Mouse (Mus musculus): Measurements from ENCODE around the gene Dedd.
A peak's percentile ranks its signal among the peaks of the same experiment; 100 is the strongest.
"Not testable (repeated sequence)": the region's sequence is repeated elsewhere in the genome, so short reads cannot be mapped to it uniquely, and the experiment has no call there.

The Dedd gene

DNA sequence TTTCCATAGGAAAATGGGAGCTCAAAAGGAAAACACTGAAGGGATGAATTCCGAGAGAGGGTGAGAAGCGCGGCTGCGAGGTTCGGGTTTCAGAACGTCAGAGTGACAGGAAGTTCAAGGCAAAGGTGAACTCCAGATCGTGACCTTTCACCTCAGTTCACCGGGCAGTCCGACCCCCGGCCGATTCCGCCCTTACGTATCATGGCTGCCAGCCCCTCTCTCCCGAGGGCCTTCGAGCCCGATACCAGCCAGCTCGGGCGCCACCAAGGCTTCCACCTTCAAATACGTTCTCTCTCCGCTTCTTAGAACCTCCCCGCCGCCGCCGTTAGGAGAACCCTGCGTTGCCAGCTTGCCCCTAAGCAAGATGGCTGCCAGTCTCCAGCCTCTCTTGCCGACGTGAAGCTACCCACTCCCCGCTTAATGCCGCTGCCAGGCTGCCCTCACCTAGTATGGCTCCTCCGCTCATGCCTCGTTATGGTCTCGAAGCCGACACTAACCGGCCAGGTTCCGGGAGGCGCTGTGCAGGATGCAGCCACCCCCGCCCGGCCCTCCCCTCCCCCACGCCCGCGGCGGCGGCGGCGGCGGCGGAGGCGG lies at the start of gene Dedd:
TSS of gene Dedd (plus strand) at position 307 of the 594 bp plus-strand sequence.
- DNase-seq (ENCODE audit: low spot score in 2 of 2): peak; percentile 91 to 92

GRCm38 (mm10) chr1:171279721-171280120 lies 49.2 kb upstream of the Dedd start:
- DNase-seq (ENCODE audit: low spot score in 2 of 2): no peak

GRCm38 (mm10) chr1:171280250-171280915 lies 48.6 kb upstream of the Dedd start:
- DNase-seq (ENCODE audit: low spot score in 2 of 2): no peak

DNA sequence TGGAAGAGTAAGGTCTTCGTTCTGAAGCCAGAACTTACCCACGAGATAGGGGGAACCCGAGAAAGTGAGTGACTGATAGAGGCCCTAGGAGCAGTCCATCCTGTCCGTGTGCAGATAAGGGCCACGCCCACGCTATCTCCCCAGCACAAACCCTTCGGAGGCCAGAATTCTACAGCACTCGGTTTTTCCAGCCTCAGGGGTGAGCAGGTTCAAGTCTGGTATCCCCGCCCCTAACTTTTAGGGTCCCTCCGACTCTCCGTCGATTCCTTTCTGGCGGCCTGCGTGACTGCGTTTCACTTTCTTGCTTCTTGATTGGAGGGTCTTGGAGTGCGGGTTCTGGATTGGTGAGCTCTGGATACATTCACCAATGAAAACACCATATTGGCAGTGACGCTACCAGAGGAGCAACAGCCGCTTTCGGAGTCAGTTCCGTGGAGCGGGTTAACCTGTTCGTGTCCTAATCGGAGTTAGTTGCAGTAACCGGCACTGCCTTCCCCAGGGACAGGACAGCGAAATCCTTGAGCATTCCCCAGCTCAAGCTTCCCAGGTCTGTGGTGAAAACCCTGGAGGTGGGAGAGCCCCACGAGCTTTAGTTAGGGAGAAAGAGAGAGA lies 47.9 kb upstream of the Dedd start, which contains the start of gene Ppox:
TSS of gene Ppox (minus strand) at position 271 of the 612 bp plus-strand sequence.
- DNase-seq (ENCODE audit: low spot score in 2 of 2): peak; percentile 93 to 96

- DNase-seq (ENCODE audit: low spot score in 2 of 2): peak; percentile 64 to 82
Observed at GRCm38 (mm10) chr1:171281528-171281923, 47.4 kb upstream of the Dedd start.

GRCm38 (mm10) chr1:171282086-171282805 lies 46.7 kb upstream of the Dedd start:
- DNase-seq (ENCODE audit: low spot score in 2 of 2): no peak

GRCm38 (mm10) chr1:171283188-171284160 lies 45.5 kb upstream of the Dedd start:
- DNase-seq (ENCODE audit: low spot score in 2 of 2): peak in 1 of 2 experiments; percentile 1

DNA sequence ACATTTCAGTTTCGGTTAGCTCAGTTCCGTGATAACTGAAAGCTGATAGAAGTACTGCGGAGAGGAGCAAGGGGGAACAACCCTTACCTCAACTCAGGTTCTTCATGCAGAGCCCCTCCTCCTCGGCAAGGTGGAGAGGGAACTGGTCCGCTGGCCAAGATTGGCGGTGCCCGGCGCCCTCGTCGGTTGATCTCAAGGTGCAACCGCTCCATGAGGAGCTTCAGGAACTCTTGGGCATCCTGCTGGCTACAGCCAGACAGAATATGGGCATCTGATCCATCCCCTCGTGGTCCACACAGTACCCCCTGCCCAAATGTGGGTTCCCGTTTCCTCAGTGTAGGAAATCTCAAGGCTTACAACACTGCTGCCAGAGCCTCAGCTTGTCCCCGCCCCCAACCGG lies 44.5 kb upstream of the Dedd start:
- DNase-seq (ENCODE audit: low spot score in 2 of 2): no peak

- DNase-seq (ENCODE audit: low spot score in 2 of 2): no peak
Observed at GRCm38 (mm10) chr1:171285096-171285892, 43.7 kb upstream of the Dedd start.

- DNase-seq (ENCODE audit: low spot score in 2 of 2): no peak
Observed at GRCm38 (mm10) chr1:171286517-171286916, 42.4 kb upstream of the Dedd start.

GRCm38 (mm10) chr1:171287136-171288081 lies 41.5 kb upstream of the Dedd start, which contains the start of gene Usp21:
Gene Usp21 (minus strand): TSS chr1:171287991.
- DNase-seq (ENCODE audit: low spot score in 2 of 2): peak; percentile 94 to 95

DNA sequence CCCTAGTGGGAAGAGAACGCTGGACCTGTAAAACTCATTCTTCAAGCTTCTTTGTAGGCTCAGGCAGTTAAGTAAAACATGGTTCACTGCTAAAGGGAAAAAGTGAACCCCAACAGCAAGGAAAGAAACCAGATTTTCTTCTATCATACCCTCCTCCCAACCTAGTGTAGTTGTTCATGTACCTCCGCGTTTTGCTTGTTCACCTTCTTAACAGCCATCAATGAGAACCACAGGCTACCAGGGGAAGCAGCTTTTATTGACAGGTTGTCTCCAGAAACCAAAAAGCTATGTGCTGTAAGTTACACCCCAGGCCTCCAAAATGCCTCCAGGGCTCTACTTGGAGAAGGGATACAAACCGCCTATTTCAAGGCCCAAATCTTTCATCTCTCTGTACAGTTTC lies 40.6 kb upstream of the Dedd start:
- DNase-seq (ENCODE audit: low spot score in 2 of 2): no peak

DNA sequence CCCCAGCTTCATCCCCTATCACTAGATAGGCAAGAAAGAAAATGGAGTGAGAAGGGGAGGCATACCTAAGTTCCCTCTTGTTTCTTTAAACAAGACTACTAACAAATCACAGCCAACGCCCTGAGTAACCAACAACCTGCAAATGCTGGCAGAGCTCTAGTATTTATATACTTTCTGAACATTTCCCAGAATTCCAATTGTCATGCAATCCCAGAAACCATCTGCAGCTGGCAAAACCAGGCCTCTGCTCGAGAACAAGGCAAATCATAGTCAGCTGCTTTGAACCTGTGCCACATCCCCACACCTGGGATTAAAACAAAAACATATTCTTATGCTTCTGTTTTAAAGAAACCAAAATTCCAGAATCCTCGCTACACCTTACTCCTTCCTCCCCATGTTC lies 35.6 kb upstream of the Dedd start:
- DNase-seq (ENCODE audit: low spot score in 2 of 2): no peak

DNA sequence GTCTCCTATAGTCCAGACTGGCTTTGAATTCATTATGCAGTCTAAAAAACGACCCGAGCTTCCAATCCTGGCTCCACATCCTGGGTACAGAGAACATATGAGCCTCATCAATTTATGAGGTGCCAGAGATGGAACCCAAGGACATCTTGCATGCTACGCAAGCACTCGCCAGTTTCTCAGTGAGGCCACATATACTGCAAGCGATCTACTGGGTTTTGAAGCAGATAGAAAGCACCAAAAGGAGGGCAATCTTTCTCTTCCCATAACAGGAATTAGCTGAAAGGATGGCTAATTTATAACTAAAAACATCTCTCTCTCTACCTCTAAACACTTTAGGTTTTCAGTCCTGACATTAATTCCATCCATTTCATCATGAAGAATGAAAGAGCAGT lies 35.0 kb upstream of the Dedd start:
- no peak for DNase-seq (ENCODE audit: low spot score in 2 of 2)

DNA sequence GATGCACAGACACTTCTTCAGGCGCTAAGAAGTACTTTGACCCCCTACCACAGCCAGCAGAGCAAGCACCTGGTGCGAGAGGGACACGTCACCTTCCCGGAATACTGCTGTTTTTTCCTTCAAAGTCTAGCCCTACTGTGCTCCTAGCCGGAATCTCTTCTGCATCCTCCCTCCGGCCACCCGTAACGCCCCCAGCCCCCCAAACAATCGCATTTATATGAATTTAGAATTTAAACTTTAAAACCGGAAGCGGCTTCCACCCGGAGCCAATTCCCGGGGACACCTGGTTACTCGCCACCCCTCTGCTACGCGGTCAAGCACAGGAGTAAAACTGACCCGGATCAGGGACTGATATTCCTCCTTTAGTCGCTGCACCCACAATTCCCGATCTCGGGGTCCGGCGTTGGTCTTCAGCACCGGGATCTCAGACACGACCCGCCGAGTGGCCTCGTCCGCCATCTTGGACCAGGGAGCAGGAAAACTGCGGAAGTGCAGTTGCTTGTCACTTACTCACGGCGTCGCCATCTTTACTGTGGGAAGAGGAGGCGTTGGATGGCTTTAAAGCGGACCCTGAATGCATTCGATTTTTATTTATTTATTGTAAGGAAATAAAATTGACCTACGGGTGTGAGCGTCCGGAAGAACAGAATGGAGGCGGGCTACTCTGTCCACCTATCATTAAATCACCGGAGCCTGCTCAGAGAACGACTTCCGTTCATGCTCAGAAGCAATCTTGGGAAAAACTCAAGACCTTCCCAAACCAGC lies 34.5 kb upstream of the Dedd start, which contains the start of gene Ufc1:
TSS of gene Ufc1 (minus strand) at position 727 of the 765 bp plus-strand sequence.
- peak; percentile 80 to 84 for DNase-seq (ENCODE audit: low spot score in 2 of 2)

GRCm38 (mm10) chr1:171295063-171295402 lies 33.9 kb upstream of the Dedd start:
- no peak for DNase-seq (ENCODE audit: low spot score in 2 of 2)

DNA sequence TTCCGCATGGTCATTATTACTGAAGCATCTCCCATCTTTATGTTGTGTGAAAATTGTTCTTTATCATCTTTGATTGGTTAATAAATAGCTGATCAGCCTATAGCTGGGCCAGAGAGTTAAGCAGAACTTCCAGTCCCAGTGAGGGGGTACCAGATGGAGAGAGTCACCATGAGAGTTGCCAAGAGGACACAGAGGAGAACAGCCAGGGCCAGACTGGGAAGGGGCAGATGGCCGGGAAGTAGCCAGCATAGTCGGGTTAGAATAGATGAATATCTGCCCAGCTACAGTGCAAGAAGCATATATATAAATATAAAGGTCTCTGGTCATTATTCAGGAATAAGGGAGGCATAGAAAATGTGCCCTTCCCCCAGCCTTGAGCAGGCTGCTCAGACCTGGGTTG lies 30.7 kb upstream of the Dedd start:
- DNase-seq (ENCODE audit: low spot score in 2 of 2): no peak

DNA sequence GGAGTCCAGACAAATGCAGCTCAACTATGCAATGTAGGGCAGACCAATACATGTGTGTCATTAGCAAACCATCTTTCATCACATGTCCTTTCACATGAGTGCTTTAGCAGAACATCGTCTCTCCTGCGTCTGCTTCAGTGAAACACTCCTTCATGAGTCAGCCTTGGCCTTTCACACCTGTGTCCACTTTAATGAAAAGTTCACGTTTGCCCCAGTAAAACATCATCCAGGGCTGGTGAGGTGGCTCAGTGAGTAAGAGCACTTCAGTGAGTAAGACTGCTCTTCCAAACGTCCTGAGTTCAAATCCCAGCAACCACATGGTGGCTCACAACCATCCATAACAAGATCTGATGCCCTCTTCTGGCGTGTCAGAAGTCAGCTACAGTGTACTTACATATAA lies 22.8 kb upstream of the Dedd start:
- DNase-seq (ENCODE audit: low spot score in 2 of 2): not testable (repeated sequence)
